16 mouse cellular contexts compared by ENCODE assay signal in the genomic region with DNA sequence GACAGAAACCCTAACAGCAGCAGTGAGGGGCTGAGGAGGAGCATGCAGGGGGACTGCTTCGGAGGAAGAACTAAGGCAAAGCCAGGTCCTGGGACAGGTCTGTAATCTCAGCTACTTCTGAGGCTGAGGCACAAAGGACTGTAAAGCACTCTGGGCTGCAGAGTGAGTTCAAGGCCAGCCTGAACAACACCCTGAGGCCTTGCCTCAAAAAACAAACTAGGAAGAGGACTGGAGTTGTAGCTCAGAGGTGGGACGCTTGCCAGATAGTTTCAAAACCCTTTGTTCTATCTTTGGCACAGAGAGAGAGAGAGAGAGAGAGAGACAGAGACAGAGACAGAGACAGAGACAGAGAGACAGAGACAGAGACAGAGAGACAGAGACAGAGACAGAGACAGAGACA. TPM values are rescaled to one million over a fixed set of nuclear protein-coding genes. Genes with fewer than 3 reads are reported as not detected.
DNase-seq lines count a peak whose midpoint lies in the region; ATAC-seq and TF ChIP-seq lines count a peak whose summit lies in the region.
"Had no signal": no experiment of that assay in that cellular context is flagged by ENCODE, and none has a peak within 500 bp of the region (broad histone marks: within the 10 kb centered on the region; RNA-seq: fewer than 3 reads in every experiment).

No protein-coding gene starts in this region.

- no peaks in the 10 kb centered on the region for H3K9me3 ChIP-seq in heart, embryonic 16.5 days (replicated peaks; ENCODE audit: control insufficient read depth, low read length)
- H3K9me3 ChIP-seq: forebrain, embryonic 10.5 days; heart, embryonic 10.5 days; limb, embryonic 13.5 days had no signal

- WGBS in heart, embryonic 16.5 days, result 66% methylated on average over 2 of the region's 2 CpGs

- no peak overlapping the region for H3K4me2 ChIP-seq in heart, embryonic 16.5 days (ENCODE audit: low read depth, low read length)
- H3K4me2 ChIP-seq: hindbrain, embryonic 14.5 days; limb, embryonic 13.5 days had no signal

- peaks cover 15% of the 10 kb centered on the region for H3K4me1 ChIP-seq in heart, embryonic 16.5 days (ENCODE audit: control insufficient read depth, insufficient read depth, low read length)

- ATAC-seq in heart, embryonic 16.5 days (replicated peaks; ENCODE audit: extremely low read depth, insufficient read depth, low FRiP score), result no peak
- ATAC-seq: intestine, embryonic 16.5 days had no signal

- H3K9ac ChIP-seq in heart, embryonic 16.5 days (ENCODE audit: low read length), result 0 out of 2 replicates have a peak overlapping the region, but pooled peaks have one; percentile 4
- H3K9ac ChIP-seq: hindbrain, embryonic 14.5 days; limb, embryonic 13.5 days had no signal

- no peak overlapping the region for H3K4me3 ChIP-seq in heart, embryonic 16.5 days (ENCODE audit: low read length)
- H3K4me3 ChIP-seq in left cerebral cortex, adult 2 months, result no peak overlapping the region
- H3K4me3 ChIP-seq: forebrain, embryonic 10.5 days; heart, embryonic 10.5 days; limb, embryonic 13.5 days had no signal

- H3K27ac ChIP-seq in heart, embryonic 16.5 days (ENCODE audit: low read length), result no peak overlapping the region
- H3K27ac ChIP-seq in left cerebral cortex, adult 2 months, result no peak overlapping the region
- H3K27ac ChIP-seq: forebrain, embryonic 10.5 days; heart, embryonic 10.5 days; hindbrain, embryonic 14.5 days; limb, embryonic 13.5 days had no signal

- no peaks in the 10 kb centered on the region for H3K36me3 ChIP-seq in heart, embryonic 16.5 days (ENCODE audit: control insufficient read depth, insufficient read depth)
- H3K36me3 ChIP-seq: forebrain, embryonic 10.5 days; heart, embryonic 10.5 days; limb, embryonic 13.5 days had no signal

- intact Hi-C loops in heart, postnatal 36 days (cut with DNase I), result no loop called here
- intact Hi-C loops in left cerebral cortex, adult 2 months (cut with DNase I), result no loop called here

- no peak for TF ChIP-seq CTCF in left cerebral cortex, adult 2 months (IDR thresholded peaks at IDR 0.05)

- no peak for DNase-seq in heart, postnatal 36 days
- DNase-seq in right cerebral cortex, postnatal 14 days, result peak; percentile 4
- DNase-seq in right cerebral cortex, postnatal 25 days, result no peak
- DNase-seq in adrenal gland, postnatal 25 days, result peak; percentile 55
- DNase-seq in kidney, postnatal 14 days, result no peak
- no peak for DNase-seq in left cerebral cortex, adult 2 months (ENCODE audit: extremely low spot score in 1 of 2, low spot score in 2 of 2)
- DNase-seq in spleen, adult 18-20 months, result no peak
- DNase-seq: cerebellum, adult 2 months; cerebellum, postnatal 36 days; thymus, adult 2 months had no signal

- H3K27me3 ChIP-seq in heart, embryonic 16.5 days (ENCODE audit: control insufficient read depth, insufficient read depth, low read length), result no peaks in the 10 kb centered on the region
- H3K27me3 ChIP-seq: limb, embryonic 13.5 days had no signal

RNA-seq across cellular contexts. Expression of a gene that starts 24.2 kb away (rescaled TPM):
- polyA plus RNA-seq in heart, embryonic 16.5 days (2015; fragmentation: Nextera tagmentation; extraction: Ambion mirVana), result 25.6 and 27.0 TPM in 2 replicates
- total RNA-seq in heart, postnatal 36 days (2021), result 10 to 100 TPM; 12.2 to 12.3 TPM
- total RNA-seq in adrenal gland, postnatal 25 days (2021), result 29.1 and 30.5 TPM in 2 replicates
- total RNA-seq in left cerebral cortex, adult 2 months (2021), result 10 to 100 TPM; 33.2 to 38.3 TPM

RNA-seq across cellular contexts. Expression of a gene that starts 53.9 kb away (rescaled TPM):
- polyA plus RNA-seq in heart, embryonic 16.5 days (2015; fragmentation: Nextera tagmentation; extraction: Ambion mirVana), result 14.4 TPM in 2 replicates
- 1 to 10 TPM; 3.1 to 3.6 TPM for total RNA-seq in heart, postnatal 36 days (2021)
- 56.6 and 57.8 TPM in 2 replicates for total RNA-seq in adrenal gland, postnatal 25 days (2021)
- total RNA-seq in left cerebral cortex, adult 2 months (2021), result 10 to 100 TPM; 61.5 to 63.2 TPM

Comparison
In these comparisons a context has a peak if more than half of its experiments do, and no peak if none do; other contexts are left out.
1. DNase-seq: peak in right cerebral cortex, postnatal 14 days (single experiment) and adrenal gland, postnatal 25 days (single experiment); none in heart, postnatal 36 days (0 of 2), right cerebral cortex, postnatal 25 days (single experiment), kidney, postnatal 14 days (single experiment), left cerebral cortex, adult 2 months (0 of 2) and spleen, adult 18-20 months (0 of 2).
2. RNA of a gene that starts 53.9 kb away (total RNA-seq): 61.5 to 63.2 TPM in left cerebral cortex, adult 2 months and 56.6 to 57.8 TPM in adrenal gland, postnatal 25 days; 3.1 to 3.6 TPM in heart, postnatal 36 days; every median in the first group is over 10 times any median in the second.